Mouse (Mus musculus) cerebellum, adult (tissue): ENCODE measurements at regions not wholly inside any gene's neighbourhood (a gene's known extent, or its start where the extent isn't known, plus 50 kb on each side); places are given as distances from the start of the nearest gene placed in this dataset.
A peak's percentile ranks its signal among the peaks of the same experiment; 100 is the strongest.

ENCODE experiments used
- ATAC-seq: cut with Nextera tagmentation; 2 replicates; pipeline ENCODE4 v1.9.2; 2017; ENCODE audit warnings: mild to moderate bottlenecking, moderate library complexity, mixed read lengths; ENCODE audit not compliant: insufficient number of reproducible peaks, low FRiP score, low TSS enrichment

DNA sequence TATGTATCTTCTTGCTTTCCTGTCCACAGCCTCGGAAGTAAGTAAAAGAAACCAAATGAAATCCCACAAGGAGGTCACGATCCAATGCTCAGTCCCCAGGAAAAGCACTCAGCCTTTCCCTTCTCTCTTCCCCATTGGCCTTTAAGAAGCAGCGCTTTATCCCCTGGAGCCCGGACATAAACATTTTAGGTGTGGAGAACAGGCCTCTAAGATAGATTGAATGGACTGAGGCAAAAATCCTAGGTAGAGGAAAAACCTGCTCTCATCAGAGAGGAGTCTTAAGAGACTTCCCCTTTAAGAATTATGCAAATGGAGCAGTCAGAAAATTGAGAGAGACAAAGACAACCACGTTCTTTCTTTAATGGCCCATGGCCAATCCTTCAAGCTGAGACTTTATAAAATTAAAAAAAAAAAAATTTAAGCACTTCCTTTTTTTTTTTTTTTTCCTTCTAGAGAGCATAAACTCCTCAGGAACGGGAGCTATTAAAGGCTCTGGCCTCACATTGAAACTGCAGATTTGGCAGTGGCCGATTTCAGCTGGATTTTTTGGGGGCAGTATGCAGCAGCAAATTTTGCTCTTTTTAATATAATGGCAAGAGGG lies 1020.5 kb downstream of the 9330182O14Rik start:
- ATAC-seq, result 0 out of 2 replicates have a peak, but pooled peaks have one; percentile 15

DNA sequence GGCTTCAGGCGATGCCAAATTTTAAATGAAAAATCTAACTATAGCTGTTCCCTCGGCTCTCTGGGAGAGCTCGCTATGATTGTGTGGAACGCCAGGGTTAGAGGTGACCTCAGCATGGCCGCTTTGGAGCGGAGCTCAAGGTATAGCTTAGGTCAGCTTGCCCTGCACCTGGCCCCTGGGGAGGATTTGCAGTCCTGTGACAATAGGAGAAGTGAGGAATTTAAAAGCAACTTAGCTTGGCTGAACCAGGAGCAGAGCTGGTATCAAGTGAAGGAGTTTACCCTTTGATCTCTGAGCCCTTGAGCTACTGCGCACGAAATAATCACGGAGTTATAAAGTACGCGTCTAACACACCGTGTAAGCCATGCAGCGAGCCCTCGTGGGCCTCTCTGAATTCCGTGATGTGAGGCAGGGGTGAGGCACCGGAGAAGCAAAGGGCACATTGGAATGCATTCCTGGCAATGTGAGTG lies 1021.0 kb downstream of the 9330182O14Rik start:
- peak; percentile 72 for ATAC-seq

DNA sequence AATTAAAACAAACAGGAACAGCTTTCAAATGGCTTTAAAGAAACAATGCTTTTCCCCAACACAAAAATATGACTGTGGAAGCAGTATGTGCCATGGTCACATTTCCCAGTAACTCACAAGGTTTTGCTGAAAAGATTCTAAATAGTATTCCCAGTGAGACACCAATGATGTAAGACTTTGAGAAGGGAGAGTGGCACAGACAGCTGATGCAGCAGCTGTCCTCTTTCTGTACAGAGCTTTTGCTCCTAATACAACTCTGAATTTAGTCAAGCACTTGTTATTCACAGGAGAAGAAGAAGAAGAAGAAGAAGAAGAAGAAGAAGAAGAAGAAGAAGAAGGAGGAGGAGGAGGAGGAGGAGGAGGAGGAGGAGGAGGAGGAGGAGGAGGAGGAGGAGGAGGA lies 1023.6 kb downstream of the 9330182O14Rik start:
- ATAC-seq, result no peak

DNA sequence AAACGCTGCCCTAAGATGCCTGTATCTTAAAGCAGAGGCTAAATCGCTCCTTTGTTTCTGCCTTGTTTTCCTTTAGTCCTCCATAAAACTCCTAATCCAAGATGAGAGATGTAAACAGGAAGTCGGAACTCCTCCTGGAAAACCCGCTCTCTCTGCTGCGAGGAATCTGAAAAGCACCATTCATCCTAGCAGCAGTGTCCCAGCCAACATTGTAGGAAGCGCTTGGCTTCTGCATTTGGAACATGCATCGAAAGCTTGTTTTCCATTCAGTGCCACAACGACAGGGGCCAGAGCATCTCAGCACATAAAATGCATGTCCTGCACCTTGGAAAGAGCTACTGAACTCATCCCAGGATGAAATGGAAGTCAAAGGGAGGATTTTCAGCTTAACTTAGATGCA lies 1028.1 kb downstream of the 9330182O14Rik start:
- peak; percentile 36; the same call in 1 of the 2 replicates for ATAC-seq

DNA sequence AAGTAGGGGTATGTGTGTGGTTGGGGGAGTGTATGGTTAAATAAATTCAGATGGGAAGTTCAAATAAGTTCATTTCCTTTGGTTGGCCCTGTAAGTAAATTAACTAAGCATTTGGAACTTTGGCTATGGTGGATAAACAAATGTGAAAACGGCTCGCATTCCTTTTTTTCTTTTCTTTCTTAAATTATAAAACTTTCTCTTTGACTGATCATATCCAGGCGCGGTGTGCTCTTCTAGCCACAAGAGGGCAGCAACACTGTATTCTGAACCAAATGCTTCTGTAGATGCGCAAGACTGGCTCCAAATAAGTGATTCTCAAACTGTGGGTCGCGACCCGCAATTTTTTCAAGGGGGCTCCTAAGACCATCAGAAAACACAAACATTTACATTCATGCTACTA lies 1028.6 kb downstream of the 9330182O14Rik start:
- ATAC-seq, result no peak

DNA sequence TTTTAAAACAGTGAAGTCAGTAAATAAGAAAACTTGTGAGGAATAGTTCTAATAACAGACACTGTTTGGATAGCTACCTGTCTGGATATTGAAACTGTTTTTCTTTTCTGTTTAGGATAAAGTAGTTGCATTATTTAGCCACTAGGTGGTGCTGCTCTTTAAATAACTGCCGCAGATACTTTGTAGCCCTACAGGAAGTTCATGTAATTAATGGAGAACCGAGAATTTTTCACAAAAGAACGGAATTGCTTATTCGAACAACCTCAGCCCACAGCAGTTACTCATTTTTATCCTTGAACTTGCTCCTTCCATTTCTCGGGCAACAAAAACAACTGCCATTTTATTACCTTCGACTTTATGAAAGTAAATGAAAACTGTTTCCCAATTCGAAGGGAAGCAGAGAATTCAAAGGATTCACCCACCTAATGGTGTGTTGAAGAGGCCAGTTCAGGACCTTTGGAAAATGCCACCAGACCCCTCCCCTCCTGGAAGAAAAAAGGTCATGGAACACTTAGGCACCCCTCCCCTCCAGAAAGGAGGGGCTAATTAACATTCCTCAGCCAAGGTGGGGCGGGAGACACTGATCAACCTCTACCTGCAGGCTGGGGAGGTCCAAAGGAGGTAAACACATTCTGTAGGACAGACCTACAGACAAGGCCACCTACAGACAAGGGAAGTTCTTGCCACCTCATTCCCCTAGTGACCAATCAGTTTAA lies 1029.6 kb downstream of the 9330182O14Rik start:
- 0 out of 2 replicates have a peak, but pooled peaks have one; percentile 49 for ATAC-seq

DNA sequence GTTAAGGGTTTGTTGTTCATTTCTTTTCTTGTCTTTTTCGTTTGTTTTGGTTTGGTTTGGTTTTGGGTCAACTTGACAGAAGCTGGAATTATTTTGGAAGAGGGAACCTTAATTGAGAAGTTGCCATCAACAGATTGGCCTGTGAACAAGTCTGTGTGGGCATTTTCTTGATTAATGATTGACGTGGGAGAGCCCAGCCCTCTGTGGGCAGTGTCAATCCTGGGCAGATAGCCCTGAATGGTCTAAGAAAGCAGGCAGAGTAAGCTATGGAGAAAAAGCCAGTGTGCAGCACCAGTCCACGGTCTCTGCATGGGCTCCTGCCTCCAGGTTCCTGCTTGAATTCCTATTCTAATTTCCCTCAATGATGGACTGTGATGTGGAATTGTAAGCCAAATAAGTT lies 1031.4 kb downstream of the 9330182O14Rik start:
- ATAC-seq, result no peak

DNA sequence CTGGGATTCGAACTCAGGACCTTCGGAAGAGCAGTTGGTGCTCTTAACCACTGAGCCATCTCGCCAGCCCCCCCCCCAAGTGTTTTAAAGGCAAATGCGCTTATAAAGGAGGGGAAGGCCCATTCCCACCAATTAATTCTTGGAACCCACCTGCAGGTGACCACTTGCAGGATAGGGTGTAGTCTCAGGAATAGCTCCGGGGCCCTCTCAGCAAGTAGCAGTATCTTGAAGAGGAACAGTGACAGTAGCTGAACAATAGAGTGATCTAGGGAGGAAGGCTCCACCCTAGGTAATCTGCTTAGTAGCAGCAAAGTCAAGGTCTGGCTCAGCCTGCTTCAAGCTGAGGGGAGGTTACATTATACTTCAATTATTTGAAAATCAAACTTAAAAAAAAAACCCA lies 1056.6 kb downstream of the 9330182O14Rik start:
- ATAC-seq, result no peak

DNA sequence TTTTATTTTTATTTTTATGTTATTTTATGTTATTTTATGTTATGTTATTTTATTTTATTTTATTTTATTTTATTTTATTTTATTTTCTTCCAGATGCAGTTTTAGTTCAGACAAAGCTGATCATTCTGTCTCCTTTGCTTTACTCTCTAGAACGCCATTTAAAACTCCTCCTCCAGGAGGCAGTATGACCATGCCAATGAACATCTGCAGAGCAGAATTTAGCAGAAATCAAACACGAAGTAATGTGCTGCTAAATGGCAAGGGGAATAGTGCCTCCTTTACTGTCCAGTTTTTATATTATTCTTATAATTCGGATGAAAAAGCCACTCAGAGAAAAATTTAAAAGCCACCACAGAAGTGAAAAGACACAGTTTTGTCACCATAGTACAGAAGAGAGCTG lies 1059.1 kb downstream of the 9330182O14Rik start:
- 0 out of 2 replicates have a peak, but pooled peaks have one; percentile 52 for ATAC-seq

DNA sequence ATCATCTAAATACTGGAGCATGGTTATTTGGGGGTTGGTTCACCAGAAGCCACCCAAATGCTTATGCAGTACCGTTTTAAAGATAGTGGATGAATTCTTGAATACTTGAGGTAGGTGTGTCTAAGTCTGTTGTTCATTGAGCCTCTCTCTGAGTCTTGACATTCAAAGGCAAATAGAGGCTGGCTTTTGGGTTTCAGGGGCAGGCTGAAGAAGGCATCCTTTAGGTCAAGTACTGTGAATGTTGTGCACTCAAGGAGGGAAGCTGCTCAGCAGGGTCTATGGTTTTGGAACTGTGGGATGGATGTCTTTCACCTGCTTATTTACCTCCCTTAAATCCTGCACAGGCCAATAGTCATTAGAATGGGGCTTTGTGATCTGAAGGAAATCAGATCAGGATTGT lies 1089.6 kb downstream of the 9330182O14Rik start:
- no peak for ATAC-seq

DNA sequence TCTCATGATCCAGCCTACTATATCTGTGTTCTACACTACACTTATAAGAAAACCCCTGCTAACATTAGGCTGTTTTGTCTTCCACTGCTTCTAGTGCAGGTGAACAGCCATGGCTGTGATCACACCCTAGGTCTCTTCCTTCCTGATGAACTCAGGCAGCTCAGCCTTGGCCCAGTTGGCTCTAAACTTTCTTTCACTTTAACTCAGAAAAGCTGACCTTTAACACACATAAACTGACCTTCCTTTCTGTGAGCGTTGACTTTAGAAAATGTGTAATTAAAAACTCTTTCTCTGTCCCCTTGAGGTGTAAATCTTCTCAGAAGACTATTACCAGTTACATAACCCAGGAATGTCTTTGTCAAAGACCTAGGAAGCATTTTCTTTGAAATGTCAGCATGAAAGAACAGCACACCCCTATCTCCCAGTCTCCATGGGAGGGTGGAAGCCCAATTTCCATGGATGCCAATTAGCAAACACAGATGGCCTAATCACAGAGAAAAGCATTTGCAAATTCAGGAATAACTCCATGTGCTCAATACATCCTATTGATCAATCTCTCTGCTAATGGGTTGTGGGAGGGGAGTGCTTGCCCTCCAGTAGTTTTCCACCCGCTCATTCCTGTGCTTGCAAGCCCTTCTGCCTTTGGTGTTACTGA lies 1098.4 kb downstream of the 9330182O14Rik start:
- ATAC-seq, result no peak
